Mouse (Mus musculus) lung, postnatal 0 days (tissue): ENCODE data around the gene Npcd. TPM values are rescaled to one million over a fixed set of nuclear protein-coding genes. Genes with fewer than 3 reads are reported as not detected.

ENCODE experiments used
- ATAC-seq: fragments of 200-750 bp; cut with Nextera tagmentation; 2 replicates; pipeline ENCODE4 v1.8.0; 2017; ENCODE audit warnings: moderate library complexity
- DNase-seq: peaks from one replicate; pipeline ENCODE4 v3.0.0-alpha.2; 2016; ENCODE audit warnings: low spot score
- H3K27ac ChIP-seq: fragments of 300-500 bp; sonication (generic); 2 replicates; pipeline ENCODE4 v1.5.1; 2014; ENCODE audit warnings: antibody characterized with exemption, mild to moderate bottlenecking, low read length, mixed read lengths
- H3K27me3 ChIP-seq: fragments of 300-500 bp; sonication (generic); replicated peaks from 2 replicates; pipeline ENCODE4 v1.6.1; 2014; ENCODE audit warnings: low read length, mixed read lengths; ENCODE audit not compliant: insufficient read depth
- H3K36me3 ChIP-seq: fragments of 300-500 bp; sonication (generic); 2 replicates; pipeline ENCODE4 v1.6.1; 2014; ENCODE audit warnings: low read length, mixed read lengths; ENCODE audit not compliant: insufficient read depth
- H3K4me1 ChIP-seq: fragments of 300-500 bp; sonication (generic); 2 replicates; pipeline ENCODE4 v1.6.1; 2014; ENCODE audit warnings: antibody characterized with exemption, low read depth, low read length, mixed read lengths; ENCODE audit not compliant: insufficient read depth
- H3K4me2 ChIP-seq: fragments of 300-500 bp; sonication (generic); replicated peaks from 2 replicates; pipeline ENCODE4 v1.6.1; 2014; ENCODE audit warnings: low read depth, mild to moderate bottlenecking, low read length, moderate library complexity, mixed read lengths
- H3K4me3 ChIP-seq: fragments of 300-500 bp; sonication (generic); 2 replicates; pipeline ENCODE4 v1.5.1; 2014; ENCODE audit warnings: low read depth, low read length
- H3K9ac ChIP-seq: fragments of 300-500 bp; sonication (generic); replicated peaks from 2 replicates; pipeline ENCODE4 v1.6.1; 2014; ENCODE audit warnings: low read depth, mild to moderate bottlenecking
- H3K9me3 ChIP-seq: fragments of 300-500 bp; sonication (generic); 2 replicates; pipeline ENCODE4 v1.6.1; 2016; ENCODE audit warnings: low read length, mixed read lengths
- CTCF ChIP-seq: IDR thresholded peaks from 2 replicates; pipeline ENCODE4 v1.5.1; 2016; ENCODE audit warnings: antibody characterized with exemption, mild to moderate bottlenecking
- EP300 ChIP-seq: IDR thresholded peaks from 2 replicates; pipeline ENCODE4 v1.6.1; 2016; ENCODE audit warnings: antibody characterized with exemption, mild to moderate bottlenecking, control low read depth
- WGBS: fragments of 180-500 bp; shearing (Covaris S2); extraction: QIAGEN DNeasy Blood & Tissue Kit; methylation state at CpG from one replicate; pipeline ENCODE4 v1.1.7; 2014; 5-methylcytosine and 5-hydroxymethylcytosine counted together
- polyA plus RNA-seq: library from polyadenylated mRNA; unstranded; fragments of >200 nt; fragmentation: Nextera tagmentation; extraction: Ambion mirVana; gene quantifications from 2 replicates; pipeline ENCODE4 v1.2.1, GENCODE M21; 2015

Npcd gene
- polyA plus RNA-seq, 1 experiment from 2014 or later = not detected

GRCm38 (mm10) chr15:79808658-79809057 lies 25.4 kb downstream of the Npcd start:
- ATAC-seq (no peak), DNase-seq (no peak)
- Histone ChIP-seq H3K36me3 (no peaks in the 10 kb centered on the region), H3K9me3 (no peaks in the 10 kb centered on the region), H3K4me2 (no peak overlapping the region), H3K9ac (no peak overlapping the region), H3K27ac (no peak overlapping the region), H3K27me3 (peaks cover 37% of the 10 kb centered on the region), H3K4me1 (peaks cover 3% of the 10 kb centered on the region; the same call in 1 of the 2 replicates), H3K4me3 (no peak overlapping the region)
- WGBS = 44% methylated on average over 5 of the region's 5 CpGs
- TF ChIP-seq EP300 = no peak
- TF ChIP-seq CTCF = no peak

GRCm38 (mm10) chr15:79808114-79808513 lies 25.9 kb downstream of the Npcd start:
- no peak overlapping the region for H3K9ac ChIP-seq
- ATAC-seq = no peak

GRCm38 (mm10) chr15:79807050-79807449 lies 27.0 kb downstream of the Npcd start:
- Histone ChIP-seq H3K27ac (no peak overlapping the region), H3K9ac (no peak overlapping the region), H3K36me3 (no peaks in the 10 kb centered on the region), H3K4me3 (no peak overlapping the region), H3K4me2 (no peak overlapping the region), H3K9me3 (no peaks in the 10 kb centered on the region), H3K4me1 (peaks cover 6% of the 10 kb centered on the region; the same call in 1 of the 2 replicates), H3K27me3 (peaks cover 52% of the 10 kb centered on the region)
- WGBS = 24% methylated on average over 1 of the region's 1 CpGs
- TF ChIP-seq EP300 = no peak
- TF ChIP-seq CTCF = no peak
- ATAC-seq = no peak
- no peak for DNase-seq

More at GRCm38 (mm10) chr15:79808114-79808513, 25.9 kb downstream of the Npcd start:
- Histone ChIP-seq H3K27me3 (peaks cover 42% of the 10 kb centered on the region), H3K4me1 (peaks cover 6% of the 10 kb centered on the region; the same call in 1 of the 2 replicates), H3K4me2 (no peak overlapping the region), H3K9me3 (no peaks in the 10 kb centered on the region), H3K4me3 (no peak overlapping the region), H3K36me3 (no peaks in the 10 kb centered on the region), H3K27ac (no peak overlapping the region)
- no peak for TF ChIP-seq EP300
- TF ChIP-seq CTCF = peak; percentile 86
- WGBS = 22% methylated on average over 5 of the region's 5 CpGs
- DNase-seq = peak; percentile 61

- H3K9me3 ChIP-seq = no peaks in the 10 kb centered on the region
- H3K4me1 ChIP-seq = peaks cover 6% of the 10 kb centered on the region; the same call in 1 of the 2 replicates
- no peaks in the 10 kb centered on the region for H3K36me3 ChIP-seq
- H3K27ac ChIP-seq = no peak overlapping the region
- ATAC-seq = no peak
- H3K4me2 ChIP-seq = no peak overlapping the region
- TF ChIP-seq EP300 (no peak), CTCF (no peak)
- H3K9ac ChIP-seq = no peak overlapping the region
- no peak for DNase-seq
- no peak overlapping the region for H3K4me3 ChIP-seq
- WGBS = 21% methylated on average over 8 of the region's 8 CpGs
- peaks cover 53% of the 10 kb centered on the region for H3K27me3 ChIP-seq
Measured at GRCm38 (mm10) chr15:79805246-79805645, 28.8 kb downstream of the Npcd start.

GRCm38 (mm10) chr15:79804352-79805071 lies 29.5 kb downstream of the Npcd start, which contains the start of gene Nptxr:
Gene Nptxr (minus strand): TSS chr15:79804766.
- H3K27ac ChIP-seq = no peak within 1 kb of the TSS
- peak; percentile 64 for DNase-seq
- peak; percentile 87 for ATAC-seq
- no peak for TF ChIP-seq EP300
- no peak; the same call in none of the 2 replicates for TF ChIP-seq CTCF
- peak within 1 kb of the TSS; percentile 95 for H3K4me2 ChIP-seq
- peak within 1 kb of the TSS; percentile 16; the same call in 1 of the 2 replicates for H3K9ac ChIP-seq
- H3K27me3 ChIP-seq = peaks cover 49% of the 10 kb centered on the region
- peaks cover 6% of the 10 kb centered on the region; the same call in 1 of the 2 replicates for H3K4me1 ChIP-seq
- H3K9me3 ChIP-seq = no peaks in the 10 kb centered on the region
- H3K4me3 ChIP-seq = peak within 1 kb of the TSS; percentile 54
- under 1% methylated on average over 53 of the region's 91 CpGs for WGBS
- no peaks in the 10 kb centered on the region for H3K36me3 ChIP-seq

- WGBS = 5% methylated on average over 78 of the region's 81 CpGs
- DNase-seq (peak; percentile 13), ATAC-seq (peak; percentile 49)
- peak overlapping the region; percentile 54 for H3K4me3 ChIP-seq
- H3K4me1 ChIP-seq = peaks cover 6% of the 10 kb centered on the region; the same call in 1 of the 2 replicates
- peaks cover 48% of the 10 kb centered on the region for H3K27me3 ChIP-seq
- no peaks in the 10 kb centered on the region for H3K9me3 ChIP-seq
- H3K4me2 ChIP-seq = peak overlapping the region; percentile 95
- 0 out of 2 replicates have a peak overlapping the region, but pooled peaks have one; percentile 16 for H3K9ac ChIP-seq
- H3K36me3 ChIP-seq = no peaks in the 10 kb centered on the region
- no peak overlapping the region for H3K27ac ChIP-seq
- TF ChIP-seq EP300 (no peak), CTCF (peak; percentile 28)
Measured at GRCm38 (mm10) chr15:79803533-79804351, 30.3 kb downstream of the Npcd start.
